Mouse (Mus musculus) MEL (cell line): ENCODE results near the gene Mylpf. TPM values are rescaled to one million over a fixed set of nuclear protein-coding genes. Genes with fewer than 3 reads are reported as not detected.

ENCODE experiments used
- DNase-seq: peaks from one replicate; pipeline ENCODE4 v3.0.0; 2011; ENCODE audit warnings: low read depth, low spot score
- H3K27ac ChIP-seq: 2 replicates; pipeline ENCODE4 v1.5.1; 2012; ENCODE audit warnings: low read depth, mild to moderate bottlenecking, control low read depth, low read length, moderate library complexity; ENCODE audit not compliant: control insufficient read depth
- H3K27me3 ChIP-seq, 2 experiments: fragments of 150-350 bp in 1 of 2; sonication (generic) in 1 of 2; 2 replicates each; pipeline ENCODE4 v1.6.1; 2012; ENCODE audit warnings: low read length in 2 of 2, mild to moderate bottlenecking in 2 of 2, improper control_type of control experiment in 1 of 2, moderate library complexity in 1 of 2; ENCODE audit not compliant: insufficient read depth in 2 of 2, control insufficient read depth in 1 of 2
- H3K36me3 ChIP-seq, 2 experiments: 2 replicates each; pipeline ENCODE4 v1.6.1; 2012 to 2014; ENCODE audit warnings: low read length in 2 of 2, improper control_type of control experiment in 1 of 2, inconsistent platforms in 1 of 2, mild to moderate bottlenecking in 1 of 2; ENCODE audit not compliant: insufficient read depth in 2 of 2, control insufficient read depth in 1 of 2
- H3K4me1 ChIP-seq, 2 experiments: fragments of 150-350 bp in 1 of 2; sonication (generic) in 1 of 2; 2 replicates each; pipeline ENCODE4 v1.6.1; 2012; ENCODE audit warnings: low read length in 2 of 2, improper control_type of control experiment in 1 of 2, mild to moderate bottlenecking in 1 of 2; ENCODE audit not compliant: insufficient read depth in 2 of 2, control insufficient read depth in 1 of 2
- H3K4me3 ChIP-seq, 2 experiments: fragments of 150-350 bp in 1 of 2; sonication (generic) in 1 of 2; 2 replicates each; pipeline ENCODE4 v1.5.1; 2012; ENCODE audit warnings: low read depth in 2 of 2, low read length in 2 of 2, mild to moderate bottlenecking in 2 of 2, moderate library complexity in 2 of 2, control low read depth in 1 of 2, improper control_type of control experiment in 1 of 2; ENCODE audit not compliant: control insufficient read depth in 1 of 2, insufficient read depth in 1 of 2
- H3K79me2 ChIP-seq: 2 replicates; pipeline ENCODE4 v1.6.1; 2012; ENCODE audit warnings: mild to moderate bottlenecking, low read length, moderate library complexity; ENCODE audit not compliant: control insufficient read depth, poor library complexity, insufficient read depth
- H3K9ac ChIP-seq: 2 replicates; pipeline ENCODE4 v1.6.1; 2012; ENCODE audit warnings: low read depth, mild to moderate bottlenecking, control low read depth, low read length, moderate library complexity; ENCODE audit not compliant: control insufficient read depth, poor library complexity, severe bottlenecking
- H3K9me3 ChIP-seq: fragments of 150-350 bp; sonication (generic); replicated peaks from 2 replicates; pipeline ENCODE4 v1.6.1; 2012; ENCODE audit warnings: mild to moderate bottlenecking, low read length, improper control_type of control experiment, moderate library complexity; ENCODE audit not compliant: insufficient read depth
- BHLHE40 ChIP-seq: IDR thresholded peaks from 2 replicates; pipeline ENCODE4 v1.6.1; 2012; ENCODE audit warnings: low read depth, mild to moderate bottlenecking, inconsistent platforms, low read length, improper control_type of control experiment, borderline replicate concordance
- E2F4 ChIP-seq: IDR thresholded peaks from 2 replicates; pipeline ENCODE4 v1.6.1; 2011; ENCODE audit warnings: low read depth, low read length, improper control_type of control experiment, borderline replicate concordance
- ELF1 ChIP-seq: IDR thresholded peaks from 2 replicates; pipeline ENCODE4 v1.6.1; 2014; ENCODE audit warnings: low read depth, mild to moderate bottlenecking, inconsistent platforms, low read length, improper control_type of control experiment, moderate library complexity
- ETS1 ChIP-seq: IDR thresholded peaks from 2 replicates; pipeline ENCODE4 v1.6.1; 2012; ENCODE audit warnings: low read depth, mild to moderate bottlenecking, inconsistent platforms, low read length, improper control_type of control experiment, moderate library complexity
- HCFC1 ChIP-seq: IDR thresholded peaks from 2 replicates; pipeline ENCODE4 v1.6.1; 2012; ENCODE audit warnings: low read depth, mild to moderate bottlenecking, inconsistent platforms, low read length, improper control_type of control experiment, moderate library complexity
- JUND ChIP-seq: IDR thresholded peaks from 2 replicates; pipeline ENCODE4 v1.6.1; 2011; ENCODE audit warnings: low read depth, mild to moderate bottlenecking, improper control_type of control experiment, low read length
- KAT2A ChIP-seq: conservative IDR thresholded peaks from 2 replicates; pipeline ENCODE4 v1.6.1; 2012; ENCODE audit warnings: low read depth, low read length, improper control_type of control experiment, inconsistent platforms
- MAX ChIP-seq: IDR thresholded peaks from 2 replicates; pipeline ENCODE4 v1.6.1; 2011; ENCODE audit warnings: low read length, improper control_type of control experiment
- MAZ ChIP-seq: IDR thresholded peaks from 2 replicates; pipeline ENCODE4 v1.6.1; 2012; ENCODE audit warnings: low read depth, mild to moderate bottlenecking, inconsistent platforms, low read length, improper control_type of control experiment
- MEF2A ChIP-seq: IDR thresholded peaks from 2 replicates; pipeline ENCODE4 v1.6.1; 2014; ENCODE audit warnings: low read depth, mild to moderate bottlenecking, inconsistent platforms, low read length, improper control_type of control experiment; ENCODE audit not compliant: poor library complexity, insufficient replicate concordance, severe bottlenecking; ENCODE audit errors: extremely low read depth
- MXI1 ChIP-seq: IDR thresholded peaks from 2 replicates; pipeline ENCODE4 v1.6.1; 2011; ENCODE audit warnings: mild to moderate bottlenecking, low read depth, low read length, improper control_type of control experiment
- MYB ChIP-seq: IDR thresholded peaks from 2 replicates; pipeline ENCODE4 v1.6.1; 2011; ENCODE audit warnings: mild to moderate bottlenecking, low read depth, low read length, improper control_type of control experiment
- MYC ChIP-seq: IDR thresholded peaks from 2 replicates; pipeline ENCODE4 v1.6.1; 2011; ENCODE audit warnings: low read depth, mild to moderate bottlenecking, low read length, improper control_type of control experiment, moderate library complexity
- NELFE ChIP-seq: IDR thresholded peaks from 2 replicates; pipeline ENCODE4 v1.6.1; 2011; ENCODE audit warnings: low read depth, low read length, improper control_type of control experiment
- NRF1 ChIP-seq: IDR thresholded peaks from 2 replicates; pipeline ENCODE4 v1.6.1; 2014; ENCODE audit warnings: low read depth, mild to moderate bottlenecking, inconsistent platforms, low read length, improper control_type of control experiment, moderate library complexity; ENCODE audit not compliant: poor library complexity, insufficient read depth, severe bottlenecking
- POLR2A ChIP-seq, 2 experiments: IDR thresholded peaks; 2 replicates each; pipeline ENCODE4 v1.6.1; 2011 to 2012; ENCODE audit warnings: low read length in 2 of 2, mild to moderate bottlenecking in 2 of 2, control low read depth in 1 of 2, improper control_type of control experiment in 1 of 2, low read depth in 1 of 2, moderate library complexity in 1 of 2; ENCODE audit not compliant: control insufficient read depth in 1 of 2, insufficient read depth in 1 of 2, poor library complexity in 1 of 2
- POLR2AphosphoS5 ChIP-seq: IDR thresholded peaks from 2 replicates; pipeline ENCODE4 v1.6.1; 2012; ENCODE audit warnings: low read depth, borderline replicate concordance, mild to moderate bottlenecking, inconsistent platforms, low read length, moderate library complexity, mixed read lengths
- RAD21 ChIP-seq: IDR thresholded peaks from 2 replicates; pipeline ENCODE4 v1.6.1; 2011; ENCODE audit warnings: mild to moderate bottlenecking, low read depth, low read length, improper control_type of control experiment
- SIN3A ChIP-seq: IDR thresholded peaks from 2 replicates; pipeline ENCODE4 v1.6.1; 2012; ENCODE audit warnings: low read length, improper control_type of control experiment, inconsistent platforms
- TBP ChIP-seq: IDR thresholded peaks from 2 replicates; pipeline ENCODE4 v1.8.0; 2011; ENCODE audit warnings: low read depth, low read length, improper control_type of control experiment
- UBTF ChIP-seq: IDR thresholded peaks from 2 replicates; pipeline ENCODE4 v1.6.1; 2012; ENCODE audit warnings: low read depth, mild to moderate bottlenecking, inconsistent platforms, low read length, improper control_type of control experiment, moderate library complexity, borderline replicate concordance; ENCODE audit not compliant: insufficient read depth
- USF1 ChIP-seq: IDR thresholded peaks from 2 replicates; pipeline ENCODE4 v1.6.1; 2014; ENCODE audit warnings: low read depth, mild to moderate bottlenecking, inconsistent platforms, low read length, improper control_type of control experiment, moderate library complexity
- ZMIZ1 ChIP-seq: IDR thresholded peaks from 2 replicates; pipeline ENCODE4 v1.6.1; 2012; ENCODE audit warnings: low read depth, mild to moderate bottlenecking, inconsistent platforms, low read length, improper control_type of control experiment, moderate library complexity
- ZNF384 ChIP-seq: IDR thresholded peaks from 2 replicates; pipeline ENCODE4 v1.6.1; 2012; ENCODE audit warnings: low read depth, mild to moderate bottlenecking, inconsistent platforms, low read length, improper control_type of control experiment
- polyA plus RNA-seq, 2 experiments: library from polyadenylated mRNA; stranded (reverse) in 1 of 2; unstranded in 1 of 2; fragments of >175 nt in 1 of 2; fragments of >200 nt in 1 of 2; gene quantifications; 2 replicates each; pipeline versions ENCODE4 v1.2.1 to v1.2.4; 2012; ENCODE audit warnings: low replicate concordance in 2 of 2, low read depth in 1 of 2; ENCODE audit not compliant: insufficient read length in 2 of 2, insufficient read depth in 1 of 2, missing spikeins in 1 of 2
- total RNA-seq: library from RNA; depleted of rRNA; stranded (reverse); fragments of 300-350 nt; gene quantifications from 2 replicates; pipeline ENCODE4 v1.2.3, GENCODE M21; 2012

Gene Mylpf
- total and polyA plus RNA-seq, 3 experiments: 9.1 to 11.2 TPM; not detected in 1

DNA sequence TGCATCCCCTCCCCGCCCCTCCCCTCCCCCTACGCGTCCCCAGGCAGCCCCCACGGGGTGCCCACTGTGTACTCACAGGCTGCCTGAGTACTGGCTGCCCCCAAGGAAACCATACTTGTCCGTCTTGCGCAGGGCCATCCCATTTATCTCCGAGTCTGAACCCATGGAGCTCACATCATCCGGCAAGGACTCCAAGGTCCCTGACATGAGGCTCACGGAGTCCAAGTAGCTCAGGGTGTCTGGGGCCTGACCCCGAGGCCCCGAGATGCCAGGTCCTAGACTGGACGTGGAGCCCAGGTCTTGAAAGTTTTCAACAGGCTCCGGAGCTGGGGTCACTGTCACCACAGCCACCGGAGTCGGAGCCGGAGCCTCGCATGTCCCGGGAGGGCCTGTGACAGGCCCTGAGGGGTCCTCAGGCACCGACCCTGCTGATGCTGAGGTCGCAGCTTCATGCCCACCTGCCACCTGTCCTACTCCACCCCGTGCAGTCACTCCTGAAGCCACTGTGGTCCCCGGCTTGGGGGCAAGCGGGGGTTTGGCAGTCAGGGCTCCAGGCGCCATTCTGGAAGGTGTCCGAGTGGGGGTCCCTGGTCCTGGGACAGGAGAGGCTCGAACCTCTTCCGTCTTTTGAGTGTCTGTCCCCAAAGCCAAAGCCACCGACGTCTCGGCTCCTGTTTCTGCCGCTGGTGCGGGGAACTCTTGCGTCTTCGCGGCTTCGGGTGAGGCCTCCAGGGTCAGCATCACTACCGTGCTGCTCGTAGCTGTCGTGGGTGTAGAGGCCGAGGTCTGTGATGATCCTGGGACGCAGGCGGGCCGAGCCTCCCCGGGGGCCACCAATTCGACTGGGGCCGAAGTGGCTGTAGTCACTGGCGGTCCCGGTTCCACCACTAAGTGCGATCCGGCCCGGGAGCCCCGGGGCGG, 1.1 kb upstream of the Mylpf start:
- H3K27me3 ChIP-seq: no peaks in the 10 kb centered on the region
- DNase-seq: peak; percentile 55
- H3K27ac ChIP-seq: peak overlapping the region; percentile 63
- peaks cover 0 to 21% of the 10 kb centered on the region in 2 experiments; a peak in 3 of 4 replicates for H3K4me1 ChIP-seq
- peak overlapping the region; percentile 86 for H3K9ac ChIP-seq
- H3K4me3 ChIP-seq: peak overlapping the region; percentile 99
- peaks cover 4 to 19% of the 10 kb centered on the region in 2 experiments for H3K36me3 ChIP-seq
- no peak for TF ChIP-seq JUND
- TF ChIP-seq ZMIZ1: no peak
- TF ChIP-seq KAT2A: no peak
- no peak for TF ChIP-seq ETS1
- TF ChIP-seq BHLHE40: no peak
- no peak for TF ChIP-seq MYC
- no peak for TF ChIP-seq NRF1
- TF ChIP-seq MAX: no peak
- TF ChIP-seq POLR2A (IDR thresholded peaks at IDR 0.05; ENCODE audit: control insufficient read depth in 1 of 2, insufficient read depth in 1 of 2, low read depth in 1 of 2, low read length in 2 of 2, poor library complexity in 1 of 2): 0 out of 4 replicates have a peak, but pooled peaks of 1 of the 2 experiments have one; percentile 20
- TF ChIP-seq UBTF: 0 out of 2 replicates have a peak, but pooled peaks have one; percentile 0
- TF ChIP-seq MEF2A: no peak
- TF ChIP-seq POLR2AphosphoS5: no peak
- TF ChIP-seq NELFE: no peak
- no peak for TF ChIP-seq MAZ
- no peak for TF ChIP-seq E2F4
- no peak for TF ChIP-seq RAD21
- no peak for TF ChIP-seq MYB
- TF ChIP-seq ZNF384: no peak
- TF ChIP-seq HCFC1: 0 out of 2 replicates have a peak, but pooled peaks have one; percentile 8
- no peak for TF ChIP-seq USF1
- TF ChIP-seq ELF1: no peak
- TF ChIP-seq TBP: no peak
- 0 out of 2 replicates have a peak, but pooled peaks have one; percentile 32 for TF ChIP-seq SIN3A
- TF ChIP-seq MXI1: no peak
- peaks cover 41% of the 10 kb centered on the region for H3K79me2 ChIP-seq
- H3K9me3 ChIP-seq: no peaks in the 10 kb centered on the region
